Mouse (Mus musculus): ENCODE results near the gene Car14. TPM values are rescaled to one million over a fixed set of nuclear protein-coding genes. Genes with fewer than 3 reads are reported as not detected.
"Not testable (repeated sequence)": the region's sequence is repeated elsewhere in the genome, so short reads cannot be mapped to it uniquely, and the experiment has no call there.

Gene Car14
- polyA plus RNA-seq, 1 experiment from 2014 or later, result 67.8 TPM

GRCm38 (mm10) chr3:95903753-95904502 lies 563 bp downstream of the Car14 start:
- peak overlapping the region; percentile 85 for H3K4me2 ChIP-seq (ENCODE audit: low read depth, low read length)
- H3K27ac ChIP-seq (replicated peaks; ENCODE audit: low read depth, low read length), result peak overlapping the region; percentile 16; the same call in 1 of the 2 replicates
- H3K9ac ChIP-seq (replicated peaks; ENCODE audit: low read length), result peak overlapping the region; percentile 65
- no peaks in the 10 kb centered on the region for H3K36me3 ChIP-seq (replicated peaks; ENCODE audit: control insufficient read depth, insufficient read depth, low read depth, low read length)
- peak overlapping the region; percentile 46 for H3K4me3 ChIP-seq (ENCODE audit: low read depth, low read length)
- DNase-seq (ENCODE audit: low spot score) (peak; percentile 50), ATAC-seq (replicated peaks; ENCODE audit: insufficient number of reproducible peaks, low FRiP score, low TSS enrichment, low read depth) (0 out of 2 replicates have a peak, but pooled peaks have one; percentile 51)
- peaks cover 2% of the 10 kb centered on the region for H3K4me1 ChIP-seq (ENCODE audit: control insufficient read depth, insufficient read depth, low read length)
- WGBS, result under 1% methylated on average over 15 of the region's 15 CpGs
- no peaks in the 10 kb centered on the region for H3K27me3 ChIP-seq (ENCODE audit: control insufficient read depth, insufficient read depth, low read length)
- no peaks in the 10 kb centered on the region for H3K9me3 ChIP-seq (replicated peaks; ENCODE audit: control insufficient read depth, low read length)

DNA sequence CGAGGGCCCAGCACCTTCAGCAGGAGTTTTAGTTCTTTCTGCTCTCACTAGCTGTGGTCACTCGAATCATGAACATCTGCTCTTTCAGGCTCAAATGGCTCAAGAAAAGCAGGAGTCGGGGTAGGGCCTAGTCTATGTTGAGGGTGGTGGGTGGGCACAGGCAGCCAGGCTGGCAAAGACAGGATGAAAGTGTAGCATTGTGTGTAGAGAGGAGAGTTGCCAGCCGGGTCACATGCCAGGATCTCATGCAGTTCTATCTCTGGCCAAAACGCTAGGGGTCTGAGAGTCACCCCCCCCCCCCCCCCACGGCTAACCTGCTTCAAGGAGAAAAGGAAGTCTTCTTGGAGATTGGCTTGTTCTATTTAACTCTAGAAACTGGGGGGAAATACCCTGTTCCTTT lies 1.8 kb downstream of the Car14 start:
- 28% methylated on average over 6 of the region's 6 CpGs for WGBS
- Histone ChIP-seq H3K4me1 (ENCODE audit: control insufficient read depth, insufficient read depth, low read length) (peaks cover 2% of the 10 kb centered on the region), H3K27ac (replicated peaks; ENCODE audit: low read depth, low read length) (no peak overlapping the region), H3K4me3 (ENCODE audit: low read depth, low read length) (peak overlapping the region; percentile 46; the same call in 1 of the 2 replicates), H3K9me3 (replicated peaks; ENCODE audit: control insufficient read depth, low read length) (no peaks in the 10 kb centered on the region), H3K27me3 (ENCODE audit: control insufficient read depth, insufficient read depth, low read length) (no peaks in the 10 kb centered on the region), H3K9ac (replicated peaks; ENCODE audit: low read length) (peak overlapping the region; percentile 41), H3K4me2 (ENCODE audit: low read depth, low read length) (peak overlapping the region; percentile 85), H3K36me3 (replicated peaks; ENCODE audit: control insufficient read depth, insufficient read depth, low read depth, low read length) (no peaks in the 10 kb centered on the region)
- no peak for ATAC-seq (replicated peaks; ENCODE audit: insufficient number of reproducible peaks, low FRiP score, low TSS enrichment, low read depth)
- DNase-seq (ENCODE audit: low spot score), result no peak

DNA sequence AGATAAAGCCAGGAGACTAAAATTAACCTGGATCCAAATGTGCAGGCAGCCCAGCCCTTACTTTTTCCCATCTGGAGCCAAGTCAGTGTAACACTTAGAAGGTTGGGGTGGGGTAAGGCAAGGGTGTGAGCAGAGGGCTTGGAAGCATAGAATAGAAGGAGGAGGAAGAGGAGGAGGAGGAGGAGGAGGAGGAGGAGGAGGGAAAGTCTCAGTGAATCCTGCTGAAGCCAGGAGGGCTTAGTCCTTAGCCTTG lies 2.2 kb downstream of the Car14 start:
- Histone ChIP-seq H3K4me3 (ENCODE audit: low read depth, low read length) (no peak overlapping the region), H3K4me1 (ENCODE audit: control insufficient read depth, insufficient read depth, low read length) (peaks cover 2% of the 10 kb centered on the region), H3K9me3 (replicated peaks; ENCODE audit: control insufficient read depth, low read length) (no peaks in the 10 kb centered on the region), H3K4me2 (ENCODE audit: low read depth, low read length) (peak overlapping the region; percentile 85; the same call in 1 of the 2 replicates), H3K27me3 (ENCODE audit: control insufficient read depth, insufficient read depth, low read length) (no peaks in the 10 kb centered on the region), H3K27ac (replicated peaks; ENCODE audit: low read depth, low read length) (no peak overlapping the region), H3K9ac (replicated peaks; ENCODE audit: low read length) (no peak overlapping the region; the same call in 1 of the 2 replicates), H3K36me3 (replicated peaks; ENCODE audit: control insufficient read depth, insufficient read depth, low read depth, low read length) (no peaks in the 10 kb centered on the region)
- no peak for ATAC-seq (replicated peaks; ENCODE audit: insufficient number of reproducible peaks, low FRiP score, low TSS enrichment, low read depth)
- no peak for DNase-seq (ENCODE audit: low spot score)

GRCm38 (mm10) chr3:95901616-95902372 lies 2.7 kb downstream of the Car14 start:
- Histone ChIP-seq H3K9ac (replicated peaks; ENCODE audit: low read length) (no peak overlapping the region), H3K36me3 (replicated peaks; ENCODE audit: control insufficient read depth, insufficient read depth, low read depth, low read length) (no peaks in the 10 kb centered on the region), H3K9me3 (replicated peaks; ENCODE audit: control insufficient read depth, low read length) (no peaks in the 10 kb centered on the region), H3K4me1 (ENCODE audit: control insufficient read depth, insufficient read depth, low read length) (peaks cover 2% of the 10 kb centered on the region), H3K4me2 (ENCODE audit: low read depth, low read length) (no peak overlapping the region), H3K27ac (replicated peaks; ENCODE audit: low read depth, low read length) (no peak overlapping the region), H3K27me3 (ENCODE audit: control insufficient read depth, insufficient read depth, low read length) (no peaks in the 10 kb centered on the region), H3K4me3 (ENCODE audit: low read depth, low read length) (no peak overlapping the region)
- no peak for DNase-seq (ENCODE audit: low spot score)
- WGBS, result 63% methylated on average over 9 of the region's 9 CpGs
- ATAC-seq (replicated peaks; ENCODE audit: insufficient number of reproducible peaks, low FRiP score, low TSS enrichment, low read depth), result no peak

GRCm38 (mm10) chr3:95899800-95900524 lies 4.5 kb downstream of the Car14 start:
- DNase-seq (ENCODE audit: low spot score) (no peak), ATAC-seq (replicated peaks; ENCODE audit: insufficient number of reproducible peaks, low FRiP score, low TSS enrichment, low read depth) (no peak)
- H3K27ac ChIP-seq (replicated peaks; ENCODE audit: low read depth, low read length), result no peak overlapping the region
- no peak overlapping the region for H3K4me3 ChIP-seq (ENCODE audit: low read depth, low read length)
- H3K27me3 ChIP-seq (ENCODE audit: control insufficient read depth, insufficient read depth, low read length), result no peaks in the 10 kb centered on the region
- no peak overlapping the region for H3K9ac ChIP-seq (replicated peaks; ENCODE audit: low read length)
- WGBS, result 76% methylated on average over 13 of the region's 13 CpGs
- H3K9me3 ChIP-seq (replicated peaks; ENCODE audit: control insufficient read depth, low read length), result no peaks in the 10 kb centered on the region
- no peaks in the 10 kb centered on the region for H3K36me3 ChIP-seq (replicated peaks; ENCODE audit: control insufficient read depth, insufficient read depth, low read depth, low read length)
- H3K4me1 ChIP-seq (ENCODE audit: control insufficient read depth, insufficient read depth, low read length), result peaks cover 2% of the 10 kb centered on the region
- no peak overlapping the region for H3K4me2 ChIP-seq (ENCODE audit: low read depth, low read length)

DNA sequence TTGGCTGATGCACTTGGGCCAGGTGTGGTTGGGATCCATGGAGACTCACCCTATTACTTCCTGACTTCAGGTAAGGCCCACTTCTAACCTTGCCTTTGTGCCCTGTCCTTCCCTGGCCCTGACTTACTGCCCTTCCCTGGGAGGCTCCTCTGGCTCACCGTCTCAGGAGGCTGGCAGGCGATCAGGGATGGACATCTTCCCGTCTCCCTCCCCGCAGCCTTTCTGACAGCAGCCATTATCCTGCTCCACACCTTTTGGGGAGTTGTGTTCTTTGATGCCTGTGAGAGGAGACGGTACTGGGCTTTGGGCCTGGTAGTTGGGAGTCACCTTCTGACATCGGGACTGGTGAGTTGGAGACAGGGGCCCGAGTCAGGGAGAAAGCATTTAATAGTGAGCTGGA lies 9.0 kb downstream of the Car14 start:
- H3K9me3 ChIP-seq (replicated peaks; ENCODE audit: control insufficient read depth, low read length); H3K4me1 ChIP-seq (ENCODE audit: control insufficient read depth, insufficient read depth, low read length); H3K36me3 ChIP-seq (replicated peaks; ENCODE audit: control insufficient read depth, insufficient read depth, low read depth, low read length); DNase-seq (ENCODE audit: low spot score); H3K4me2 ChIP-seq (ENCODE audit: low read depth, low read length); H3K9ac ChIP-seq (replicated peaks; ENCODE audit: low read length); ATAC-seq (replicated peaks; ENCODE audit: insufficient number of reproducible peaks, low FRiP score, low TSS enrichment, low read depth); H3K27me3 ChIP-seq (ENCODE audit: control insufficient read depth, insufficient read depth, low read length); H3K27ac ChIP-seq (replicated peaks; ENCODE audit: low read depth, low read length); H3K4me3 ChIP-seq (ENCODE audit: low read depth, low read length): not testable (repeated sequence)
- 88% methylated on average over 7 of the region's 7 CpGs for WGBS

GRCm38 (mm10) chr3:95894317-95895160 lies 10.0 kb downstream of the Car14 start:
- Histone ChIP-seq H3K9me3 (replicated peaks; ENCODE audit: control insufficient read depth, low read length) (no peaks in the 10 kb centered on the region), H3K9ac (replicated peaks; ENCODE audit: low read length) (peak overlapping the region; percentile 71), H3K27ac (replicated peaks; ENCODE audit: low read depth, low read length) (no peak overlapping the region), H3K4me3 (ENCODE audit: low read depth, low read length) (peak overlapping the region; percentile 68), H3K36me3 (replicated peaks; ENCODE audit: control insufficient read depth, insufficient read depth, low read depth, low read length) (no peaks in the 10 kb centered on the region), H3K4me2 (ENCODE audit: low read depth, low read length) (peak overlapping the region; percentile 77), H3K27me3 (ENCODE audit: control insufficient read depth, insufficient read depth, low read length) (no peaks in the 10 kb centered on the region), H3K4me1 (ENCODE audit: control insufficient read depth, insufficient read depth, low read length) (peaks cover 2% of the 10 kb centered on the region)
- no peak for ATAC-seq (replicated peaks; ENCODE audit: insufficient number of reproducible peaks, low FRiP score, low TSS enrichment, low read depth)
- 11% methylated on average over 16 of the region's 16 CpGs for WGBS
- no peak for DNase-seq (ENCODE audit: low spot score)

All from embryonic facial prominence, embryonic 11.5 days (tissue).